Mouse (Mus musculus) erythroblast, embryonic 14.5 days (primary cell): ENCODE measurements at regions not wholly inside any gene's neighbourhood (a gene's known extent, or its start where the extent isn't known, plus 50 kb on each side); places are given as distances from the start of the nearest gene placed in this dataset.

Experiments used
- GATA1 ChIP-seq: IDR thresholded peaks from 2 replicates; pipeline ENCODE4 v1.6.1; 2012; ENCODE audit warnings: low read length, inconsistent platforms, mixed read lengths
- TAL1 ChIP-seq: IDR thresholded peaks from 3 replicates; pipeline ENCODE4 v1.6.1; 2012; ENCODE audit warnings: low read length, inconsistent platforms, mixed read lengths

DNA sequence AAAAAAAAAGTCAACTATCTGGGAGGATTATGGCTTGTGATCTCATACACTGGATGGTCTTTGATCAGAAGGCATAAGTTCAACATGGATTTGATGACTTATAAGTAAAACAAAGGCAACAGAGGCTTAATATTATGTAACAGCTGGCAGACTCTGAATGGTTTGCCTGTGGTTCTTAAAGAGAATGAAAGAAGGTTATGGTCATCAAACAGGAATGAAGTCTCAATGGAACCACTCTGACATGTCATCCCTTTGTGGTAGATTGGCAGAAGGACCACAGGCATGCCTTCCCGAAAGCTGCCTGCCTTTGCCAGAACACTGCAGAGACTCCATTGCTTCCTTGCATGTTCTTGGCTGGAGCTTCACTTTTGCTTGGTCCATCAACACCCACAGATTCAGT, 116.8 kb upstream of the Ranbp3l start:
- TF ChIP-seq TAL1 (no peak), GATA1 (no peak)
